Mouse (Mus musculus) embryo, embryonic 10 days (tissue): Measurements from ENCODE around the gene Pla2g4e.
"Not testable (repeated sequence)": the region's sequence is repeated elsewhere in the genome, so short reads cannot be mapped to it uniquely, and the experiment has no call there.

ENCODE experiments used
- DNase-seq: peaks from one replicate; pipeline ENCODE4 v3.0.0-alpha.2; 2015; ENCODE audit warnings: low spot score

Pla2g4e gene

GRCm38 (mm10) chr2:120244679-120245420 is at the start of gene Pla2g4e:
Pla2g4e (minus strand) TSS chr2:120245335.
- peak; percentile 62 for DNase-seq

DNA sequence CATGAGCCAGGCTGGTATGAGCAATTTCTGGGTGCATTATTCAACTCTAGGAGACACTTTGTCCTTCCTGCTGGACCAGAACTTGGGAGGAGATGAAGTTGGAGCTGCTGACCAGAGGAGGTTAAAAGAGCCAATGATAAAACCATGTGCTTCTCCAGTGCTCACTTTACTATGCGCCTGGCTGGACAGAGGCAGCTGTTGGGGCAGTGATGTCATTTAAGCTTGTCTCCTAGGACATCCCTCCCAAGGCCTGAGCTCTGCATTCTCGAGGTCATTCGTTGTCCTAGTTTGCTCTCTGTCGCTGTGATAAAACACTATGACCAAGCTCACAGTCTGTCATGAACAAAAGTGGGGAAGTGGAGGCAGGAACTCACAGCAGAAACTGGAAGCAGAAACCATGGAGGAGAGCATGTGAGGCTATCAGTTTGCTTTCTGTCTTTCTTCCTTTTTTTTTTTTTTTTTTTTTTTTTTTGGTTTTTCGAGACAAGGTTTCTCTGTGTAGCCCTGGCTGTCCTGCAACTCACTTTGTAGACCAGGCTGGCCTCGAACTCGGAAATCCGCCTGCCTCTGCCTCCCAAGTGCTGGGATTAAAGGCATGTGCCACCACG is 46.4 kb upstream of the Pla2g4e start:
- no peak for DNase-seq

DNA sequence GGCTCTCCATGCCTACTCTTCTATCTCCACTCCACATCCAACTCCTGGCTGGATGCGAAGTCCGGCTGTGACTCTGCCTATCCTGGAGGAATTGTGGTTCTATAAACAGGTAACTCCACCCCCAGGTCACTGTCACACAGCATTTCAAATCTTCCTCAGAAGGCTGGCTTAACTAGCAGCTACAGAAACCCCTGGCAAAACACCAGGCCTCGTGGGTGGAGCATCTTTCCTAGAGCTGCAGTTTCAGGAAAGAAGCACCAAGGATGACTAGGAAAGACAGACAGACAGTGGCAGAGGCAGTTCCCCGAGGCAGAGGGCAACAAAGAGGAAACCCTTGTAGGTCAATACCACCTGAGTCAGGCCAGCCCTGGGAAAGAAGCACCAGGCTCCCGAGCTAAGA is 43.9 kb upstream of the Pla2g4e start, which contains the start of gene Pla2g4d:
Gene Pla2g4d (minus strand): TSS at position 203 of the 400 bp plus-strand sequence.
- no peak for DNase-seq

DNA sequence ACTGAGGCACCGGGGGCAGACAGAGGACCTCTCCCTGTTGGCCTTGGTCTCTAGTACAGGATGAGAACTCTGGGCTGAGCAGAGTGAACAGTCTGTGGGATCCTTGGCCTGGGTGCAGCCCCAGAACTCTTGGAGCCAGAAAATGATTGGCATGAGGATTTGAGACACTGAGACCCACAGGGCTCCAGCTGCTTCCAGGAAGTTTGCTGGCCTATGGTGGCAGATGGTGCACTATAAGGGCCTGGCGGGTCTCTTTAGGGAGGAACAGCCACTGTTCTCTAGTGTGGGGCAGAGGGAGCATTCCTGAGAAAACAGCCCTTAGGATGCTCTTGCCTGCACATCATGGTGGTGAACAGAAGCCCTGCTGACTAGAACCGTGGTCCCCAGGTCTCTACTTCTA is 43.3 kb upstream of the Pla2g4e start:
- no peak for DNase-seq

DNA sequence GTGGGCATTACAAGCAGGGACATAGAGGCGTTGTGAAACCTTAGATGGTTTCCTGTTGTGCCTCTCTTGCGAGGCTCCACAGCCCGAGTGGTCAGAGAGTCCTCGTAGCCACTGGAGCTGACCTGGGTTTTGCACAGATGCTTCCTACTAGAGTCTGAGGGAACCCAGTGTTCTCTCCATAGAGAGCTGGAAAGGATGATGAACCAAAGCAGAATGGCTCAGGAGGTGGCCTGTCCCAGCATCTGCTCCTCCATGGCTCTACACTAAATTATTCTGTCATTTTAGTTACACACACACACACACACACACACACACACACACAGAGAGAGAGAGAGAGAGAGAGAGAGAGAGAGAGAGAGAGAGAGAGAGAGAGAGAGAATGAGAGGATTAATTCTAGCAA is 40.5 kb upstream of the Pla2g4e start:
- no peak for DNase-seq

- DNase-seq = no peak
Observed at GRCm38 (mm10) chr2:120284705-120285104, 39.6 kb upstream of the Pla2g4e start.

GRCm38 (mm10) chr2:120284094-120284493 is 39.0 kb upstream of the Pla2g4e start:
- DNase-seq = no peak

- DNase-seq = no peak
Observed at GRCm38 (mm10) chr2:120283550-120283949, 38.4 kb upstream of the Pla2g4e start.

DNA sequence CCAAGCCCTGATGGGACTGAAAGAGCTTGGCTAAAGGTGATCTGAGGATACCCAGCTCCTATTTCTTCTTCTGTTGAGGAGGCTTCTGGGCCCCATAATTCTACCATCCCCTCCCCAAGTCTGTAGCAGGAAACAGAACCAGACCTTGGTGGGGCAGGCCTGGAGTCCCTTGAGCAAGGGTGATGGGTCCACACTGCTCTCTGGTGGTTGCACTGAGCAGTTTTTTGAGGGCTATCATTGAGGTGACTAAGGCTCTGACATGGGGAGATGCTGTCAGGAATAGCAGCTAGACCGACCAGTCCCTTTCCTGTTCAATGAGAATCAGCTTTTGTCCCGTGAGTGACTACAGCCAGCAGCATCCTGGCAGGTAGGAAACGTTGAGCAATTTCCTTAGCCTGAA is 36.1 kb upstream of the Pla2g4e start:
- no peak for DNase-seq

DNA sequence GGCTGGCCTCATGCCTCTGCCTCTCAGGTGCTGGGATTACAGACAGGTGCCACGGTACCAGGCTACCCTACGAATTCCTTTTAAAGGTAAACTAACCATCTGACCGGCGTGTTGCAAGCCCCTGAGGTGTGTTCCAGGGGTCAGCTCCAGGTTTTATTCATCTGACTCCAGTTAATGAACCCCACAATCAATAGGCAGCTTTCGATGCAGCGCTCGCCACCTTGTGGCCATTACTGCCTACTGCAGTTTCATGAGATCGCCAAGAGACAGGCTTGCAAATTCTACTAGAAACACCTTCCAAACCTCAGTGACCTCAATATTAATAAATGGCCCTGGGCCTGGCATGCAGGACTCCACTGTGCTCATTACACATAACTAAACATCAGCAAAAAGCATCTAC is 34.8 kb upstream of the Pla2g4e start:
- DNase-seq = peak; percentile 76

DNA sequence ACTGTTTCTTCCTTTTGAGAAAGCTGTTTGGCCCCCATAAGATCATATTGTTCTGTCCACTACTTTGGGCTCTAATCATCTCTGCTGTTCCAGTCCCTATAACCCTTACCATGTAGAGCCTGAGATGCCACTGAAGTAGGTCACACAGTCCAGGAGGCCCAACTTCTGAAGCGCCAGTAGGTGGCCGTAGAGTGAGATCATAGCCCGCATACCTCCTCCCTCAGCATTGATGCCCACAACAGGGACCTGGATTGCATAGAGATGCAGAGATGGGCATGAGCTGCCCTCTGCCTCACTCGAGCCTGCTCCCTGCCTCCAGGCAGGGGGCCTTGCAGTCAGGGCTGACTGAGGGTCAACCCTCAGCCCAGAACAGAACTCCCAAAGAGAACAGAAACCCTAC is 31.8 kb upstream of the Pla2g4e start:
- DNase-seq = no peak

DNA sequence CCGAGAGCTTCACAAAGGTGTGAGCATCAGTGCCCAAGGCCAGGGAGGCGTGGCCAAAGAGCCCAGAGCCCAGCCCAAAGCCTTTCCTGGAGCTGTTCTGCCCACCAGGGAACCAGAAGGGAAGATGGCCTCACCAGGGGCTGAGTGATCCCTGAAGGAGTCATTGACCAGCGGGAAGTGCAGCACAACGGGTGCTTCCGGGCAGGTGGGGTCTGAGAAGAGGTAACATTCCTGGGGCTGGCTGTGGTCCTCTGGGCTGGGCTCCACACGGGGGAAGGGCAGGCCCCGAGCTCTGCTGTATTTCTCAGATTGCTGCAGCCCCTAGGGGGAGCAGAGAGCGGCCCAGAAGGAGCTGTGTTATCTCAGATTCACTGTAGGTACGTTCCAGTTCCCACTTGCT is 23.5 kb upstream of the Pla2g4e start:
- peak; percentile 54 for DNase-seq

DNA sequence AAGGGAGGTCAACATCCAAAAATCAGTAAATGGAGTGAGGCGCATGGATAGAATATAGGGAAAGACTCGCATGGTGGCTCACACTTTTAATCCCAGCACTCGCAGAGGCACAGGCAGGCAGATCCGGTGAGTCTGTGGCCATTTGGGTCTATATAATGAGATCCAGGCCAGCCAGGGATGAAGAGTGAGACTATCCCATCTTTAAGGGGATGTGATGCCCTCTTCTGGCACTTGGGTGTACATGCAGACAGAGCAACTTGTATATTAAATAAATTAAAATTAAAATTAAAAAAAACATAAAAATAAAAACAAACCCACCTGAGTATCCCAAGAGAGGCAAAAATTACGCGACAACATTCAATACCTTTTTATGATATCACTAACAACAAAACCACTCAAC is 20.4 kb upstream of the Pla2g4e start:
- peak; percentile 42 for DNase-seq

DNA sequence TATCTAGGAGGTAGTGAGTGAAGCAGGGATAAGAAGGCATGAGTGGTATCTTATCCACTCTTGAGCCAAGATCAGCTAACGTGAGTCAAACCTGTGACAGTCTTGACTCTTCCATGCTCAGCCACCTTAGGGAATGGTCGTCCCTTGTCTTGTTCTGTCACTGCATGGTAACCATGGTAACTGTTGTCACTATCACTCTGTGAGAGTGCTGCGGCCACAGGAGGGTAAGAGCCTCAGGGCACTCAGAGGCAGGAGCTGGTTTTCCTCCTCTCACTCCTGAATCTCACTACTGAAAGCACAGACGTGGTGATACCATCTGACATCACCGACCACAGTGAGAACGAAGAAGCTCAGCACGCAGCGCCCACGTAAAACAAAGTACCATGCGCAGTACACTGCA is 19.7 kb upstream of the Pla2g4e start:
- peak; percentile 18 for DNase-seq

DNA sequence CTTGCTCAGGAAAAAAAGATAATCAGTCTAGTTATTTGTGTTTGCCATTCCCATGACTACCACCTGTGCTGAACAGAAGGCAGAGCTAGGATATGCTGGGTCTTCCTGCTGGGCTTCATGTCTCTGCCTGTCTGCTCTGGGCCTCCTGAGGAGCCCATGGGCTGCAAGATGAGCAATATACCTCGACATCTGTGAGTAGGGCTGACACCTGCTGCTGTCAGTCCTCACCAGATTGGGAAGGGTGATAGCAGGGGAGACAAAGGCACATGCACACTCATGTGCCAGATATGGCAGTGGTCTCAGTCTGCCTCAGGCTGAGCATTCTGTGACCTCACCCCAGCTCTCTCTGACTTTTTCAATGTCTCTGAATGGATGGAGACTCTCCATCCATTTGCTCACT is 17.7 kb upstream of the Pla2g4e start:
- no peak for DNase-seq

DNA sequence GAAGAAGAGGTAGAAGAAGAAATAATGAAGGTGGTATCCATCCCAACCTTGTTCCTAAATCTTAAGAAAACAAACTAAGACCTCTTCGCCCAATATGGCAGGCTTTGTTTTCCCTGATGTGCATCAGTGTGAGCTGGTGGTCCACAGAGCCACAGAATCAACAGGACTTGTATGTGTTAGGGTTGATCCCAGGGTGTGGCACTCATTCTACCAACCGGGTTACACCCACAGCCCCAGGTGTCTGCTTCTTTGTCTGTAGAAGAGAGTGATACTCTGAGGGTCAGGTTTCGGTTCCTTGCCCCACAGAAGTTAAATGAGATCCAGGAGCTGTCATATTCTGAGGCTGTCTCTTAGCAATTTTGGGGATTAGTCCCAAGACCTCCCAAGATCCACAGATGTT is 16.2 kb upstream of the Pla2g4e start:
- no peak for DNase-seq

DNA sequence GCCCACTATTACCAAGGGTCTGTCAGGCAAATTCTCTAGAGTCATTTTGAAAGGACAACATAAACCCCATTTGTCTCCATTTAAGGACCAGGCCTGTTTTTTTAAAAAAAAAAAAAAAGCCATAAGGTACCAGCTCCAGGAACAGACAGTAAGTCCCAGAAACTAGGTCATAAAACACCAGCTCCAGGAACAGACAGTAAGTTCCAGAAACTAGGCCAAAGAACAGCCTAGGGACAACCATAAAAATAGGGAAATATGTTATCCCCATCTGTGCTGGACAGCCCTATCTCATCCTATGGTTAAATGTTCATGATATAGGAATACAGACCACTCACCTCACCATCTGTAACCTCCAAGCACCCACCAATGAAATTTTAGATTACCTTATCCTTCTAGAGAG is 11.1 kb upstream of the Pla2g4e start:
- DNase-seq = no peak

DNA sequence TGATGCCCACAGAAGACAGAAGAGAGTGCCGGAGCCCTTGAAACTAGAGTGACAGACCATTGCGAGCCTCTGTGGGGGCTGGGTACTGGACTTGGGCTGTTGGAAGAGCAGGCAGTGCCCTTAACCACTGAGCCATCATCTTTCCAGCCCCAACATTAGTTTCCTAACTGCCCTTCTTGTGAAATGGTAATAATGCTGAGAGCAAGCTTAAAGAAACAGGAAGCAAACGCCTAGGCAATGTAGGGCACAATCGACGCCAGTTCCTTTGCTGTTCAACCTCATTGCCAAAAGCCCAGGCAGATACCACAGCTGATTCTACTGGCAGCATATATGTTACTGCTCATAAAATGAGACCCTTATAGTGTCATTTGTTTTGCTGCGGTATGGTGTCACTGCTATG is 7.5 kb upstream of the Pla2g4e start:
- no peak for DNase-seq

- DNase-seq = peak; percentile 56
Observed at GRCm38 (mm10) chr2:120245421-120246016, 384 bp upstream of the Pla2g4e start.

GRCm38 (mm10) chr2:120243995-120244394 is 1.1 kb downstream of the Pla2g4e start:
- no peak for DNase-seq

DNA sequence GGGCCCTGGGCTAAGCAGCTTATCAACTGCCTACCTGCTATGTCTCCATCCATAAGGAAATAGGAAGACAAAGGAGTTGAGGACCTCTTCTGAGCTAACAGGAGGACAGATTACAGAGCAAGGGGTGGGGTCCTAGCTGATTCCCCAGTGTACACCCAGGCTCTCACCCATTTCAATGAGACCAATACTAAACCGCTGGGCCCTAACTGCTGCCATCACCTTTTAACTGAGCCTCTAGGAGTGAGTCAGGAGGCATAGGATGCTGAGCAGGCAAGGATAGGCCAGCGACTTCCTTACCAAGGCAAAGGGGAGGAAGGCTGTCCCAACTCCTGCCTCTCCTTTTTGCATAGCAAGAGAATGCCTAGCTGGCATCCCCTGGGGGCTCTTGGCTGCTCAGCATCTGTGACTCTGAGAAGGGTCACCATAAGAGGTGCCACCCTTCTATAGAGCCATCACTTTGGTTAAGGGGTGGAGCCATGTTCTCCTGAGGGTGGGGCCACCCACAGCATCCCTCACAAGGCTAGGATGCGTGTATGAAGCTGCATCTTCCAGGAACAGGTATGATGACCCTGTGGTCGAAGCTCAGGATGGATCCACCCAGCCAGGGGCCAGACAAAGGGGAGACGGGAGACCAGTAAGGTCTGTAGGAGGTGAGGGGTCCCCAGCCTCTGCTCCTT is 2.2 kb downstream of the Pla2g4e start:
- no peak for DNase-seq

DNA sequence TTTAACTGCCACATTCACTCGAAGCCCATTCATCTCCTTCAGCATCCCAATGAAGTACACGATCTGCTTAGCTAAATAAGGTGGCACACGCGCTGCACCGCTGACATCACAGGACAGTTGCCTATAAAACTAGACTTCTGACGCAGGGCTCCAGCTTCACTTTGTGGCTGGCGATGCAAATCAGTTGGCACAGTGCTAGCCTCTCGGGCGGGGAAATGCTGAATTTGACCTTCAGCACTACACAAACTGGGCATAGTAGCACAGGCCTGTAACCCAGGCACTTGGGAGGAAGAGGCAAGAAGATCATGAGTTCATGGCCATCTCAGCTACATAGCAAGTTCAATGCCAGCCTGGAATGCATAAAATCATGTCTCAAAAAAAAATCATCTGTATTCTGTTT is 6.4 kb downstream of the Pla2g4e start:
- DNase-seq = not testable (repeated sequence)

GRCm38 (mm10) chr2:120237784-120238183 is 7.4 kb downstream of the Pla2g4e start:
- DNase-seq = no peak
